Mouse (Mus musculus) bone marrow macrophage, adult 2 months (primary cell): ENCODE measurements at regions not wholly inside any gene's neighbourhood (a gene's known extent, or its start where the extent isn't known, plus 50 kb on each side); places are given as distances from the start of the nearest gene placed in this dataset.

Experiments
- CTCF ChIP-seq: IDR thresholded peaks from 2 replicates; pipeline ENCODE4 v1.5.1; 2012; ENCODE audit warnings: low read depth, mild to moderate bottlenecking, low read length, moderate library complexity
- POLR2A ChIP-seq: IDR thresholded peaks from 2 replicates; pipeline ENCODE4 v1.6.1; 2012; ENCODE audit warnings: mild to moderate bottlenecking, low read depth, low read length, borderline replicate concordance

DNA sequence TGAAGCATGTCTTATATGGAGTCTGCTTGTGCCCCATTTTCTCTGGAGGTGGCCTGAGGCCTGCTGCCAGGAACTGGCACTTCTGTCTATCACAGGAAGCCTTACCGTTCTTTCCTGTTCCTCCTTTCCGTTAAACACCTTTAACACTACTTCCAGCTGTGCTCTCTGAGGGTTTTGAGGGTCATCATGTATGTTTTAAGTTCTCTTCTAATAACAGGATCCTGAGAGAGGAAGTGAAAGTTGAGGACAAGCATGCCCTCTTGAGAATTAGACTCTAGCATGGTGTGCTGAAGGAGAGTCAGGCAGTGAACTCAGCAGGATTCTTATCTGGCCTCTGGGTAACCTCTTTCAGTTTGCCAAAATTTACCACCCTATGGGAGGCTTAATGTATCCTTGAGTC, 418.0 kb upstream of the 9430069I07Rik start:
- TF ChIP-seq CTCF (no peak), POLR2A (no peak)
